Mouse (Mus musculus) midbrain, postnatal 0 days (tissue): Measurements from ENCODE around the gene E2f1. TPM values are rescaled to one million over a fixed set of nuclear protein-coding genes. Genes with fewer than 3 reads are reported as not detected.
A peak's percentile ranks its signal among the peaks of the same experiment; 100 is the strongest.

Experiments used
- ATAC-seq: fragments of 200-750 bp; cut with Nextera tagmentation; 2 replicates; pipeline ENCODE4 v1.8.0; 2017; ENCODE audit warnings: moderate number of reproducible peaks, mild to moderate bottlenecking, moderate TSS enrichment, moderate library complexity; ENCODE audit not compliant: low FRiP score
- DNase-seq: peaks from one replicate; pipeline ENCODE4 v3.0.0-alpha.2; 2015; ENCODE audit warnings: low spot score
- H3K27ac ChIP-seq: fragments of 300-500 bp; sonication (generic); 2 replicates; pipeline ENCODE4 v1.5.1; 2014; ENCODE audit warnings: low read depth, mild to moderate bottlenecking, low read length, mixed read lengths
- H3K27me3 ChIP-seq: fragments of 300-500 bp; sonication (generic); 2 replicates; pipeline ENCODE4 v1.6.1; 2014; ENCODE audit warnings: low read length, control low read depth, mixed read lengths; ENCODE audit not compliant: insufficient read depth
- H3K36me3 ChIP-seq: fragments of 300-500 bp; sonication (generic); 2 replicates; pipeline ENCODE4 v1.6.1; 2014; ENCODE audit warnings: low read length, control low read depth, mixed read lengths; ENCODE audit not compliant: insufficient read depth
- H3K4me1 ChIP-seq: fragments of 300-500 bp; sonication (generic); 2 replicates; pipeline ENCODE4 v1.6.1; 2014; ENCODE audit warnings: mild to moderate bottlenecking, control low read depth, antibody characterized with exemption, low read length, mixed read lengths; ENCODE audit not compliant: insufficient read depth
- H3K4me2 ChIP-seq: fragments of 300-500 bp; sonication (generic); 2 replicates; pipeline ENCODE4 v1.6.1; 2014; ENCODE audit warnings: low read depth, mild to moderate bottlenecking, low read length, mixed read lengths; ENCODE audit not compliant: poor library complexity, severe bottlenecking
- H3K4me3 ChIP-seq: fragments of 300-500 bp; sonication (generic); 2 replicates; pipeline ENCODE4 v1.5.1; 2014; ENCODE audit warnings: low read depth, mild to moderate bottlenecking, low read length, moderate library complexity
- H3K9ac ChIP-seq: fragments of 300-500 bp; sonication (generic); replicated peaks from 2 replicates; pipeline ENCODE4 v1.6.1; 2014; ENCODE audit warnings: mild to moderate bottlenecking, low read length, moderate library complexity, mixed read lengths; ENCODE audit not compliant: poor library complexity, severe bottlenecking
- H3K9me3 ChIP-seq: fragments of 300-500 bp; sonication (generic); 2 replicates; pipeline ENCODE4 v1.6.1; 2016; ENCODE audit warnings: low read length, control low read depth
- CTCF ChIP-seq: IDR thresholded peaks from 2 replicates; pipeline ENCODE4 v1.5.1; 2016; ENCODE audit warnings: antibody characterized with exemption, mild to moderate bottlenecking
- WGBS: fragments of 180-500 bp; shearing (Covaris S2); extraction: QIAGEN DNeasy Blood & Tissue Kit; methylation state at CpG from one replicate; pipeline ENCODE4 v1.1.7; 2014; 5-methylcytosine and 5-hydroxymethylcytosine counted together
- polyA plus RNA-seq: library from polyadenylated mRNA; unstranded; fragments of >200 nt; fragmentation: Nextera tagmentation; extraction: Ambion mirVana; gene quantifications from 2 replicates; pipeline ENCODE4 v1.2.1, GENCODE M21; 2015
- total RNA-seq: library from RNA; depleted of rRNA; stranded (reverse); fragments of >200 nt; gene quantifications from 2 replicates; pipeline ENCODE4 v1.2.3, GENCODE M21; 2014

The E2f1 gene
- total and polyA plus RNA-seq, 2 experiments from 2014 or later, result 2.0 to 2.1 TPM

GRCm38 (mm10) chr2:154551927-154552326, 17.8 kb downstream of the E2f1 start:
- ATAC-seq, result no peak

DNA sequence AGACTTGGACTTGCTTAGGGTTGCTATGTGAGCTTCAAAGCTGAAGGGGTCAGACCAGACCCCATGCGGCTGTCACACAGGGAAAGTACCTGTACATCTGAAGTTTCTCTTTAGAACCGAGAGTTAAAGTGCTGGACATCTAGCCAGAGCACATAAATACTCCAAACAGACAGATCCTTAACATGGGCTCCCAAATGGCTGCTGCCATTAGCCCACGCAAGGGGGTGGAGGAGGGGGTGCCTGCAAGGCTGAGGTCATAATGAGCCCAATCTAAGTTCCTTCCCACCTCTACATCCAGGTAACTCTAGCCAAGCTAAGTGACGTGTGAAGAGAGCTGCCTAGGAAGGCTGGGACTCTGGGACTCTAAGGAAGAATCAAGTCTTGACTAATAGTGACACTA, 18.2 kb downstream of the E2f1 start, which contains the start of gene Actl10:
TSS of gene Actl10 (plus strand) at position 301 of the 400 bp plus-strand sequence.
- H3K27ac ChIP-seq, result no peak within 1 kb of the TSS

More at GRCm38 (mm10) chr2:154551927-154552326, 17.8 kb downstream of the E2f1 start:
- peaks cover 14% of the 10 kb centered on the region; the same call in 1 of the 2 replicates for H3K4me1 ChIP-seq
- H3K4me3 ChIP-seq, result no peak overlapping the region
- H3K27ac ChIP-seq, result no peak overlapping the region
- H3K9me3 ChIP-seq, result no peaks in the 10 kb centered on the region
- H3K9ac ChIP-seq, result no peak overlapping the region
- no peaks in the 10 kb centered on the region for H3K27me3 ChIP-seq
- H3K36me3 ChIP-seq, result 0 out of 2 replicates have a peak, but pooled peaks cover 3% of the 10 kb centered on the region
- no peak for TF ChIP-seq CTCF
- no peak for DNase-seq
- WGBS, result 43% methylated on average over 21 of the region's 21 CpGs
- H3K4me2 ChIP-seq, result peak overlapping the region; percentile 30

DNA sequence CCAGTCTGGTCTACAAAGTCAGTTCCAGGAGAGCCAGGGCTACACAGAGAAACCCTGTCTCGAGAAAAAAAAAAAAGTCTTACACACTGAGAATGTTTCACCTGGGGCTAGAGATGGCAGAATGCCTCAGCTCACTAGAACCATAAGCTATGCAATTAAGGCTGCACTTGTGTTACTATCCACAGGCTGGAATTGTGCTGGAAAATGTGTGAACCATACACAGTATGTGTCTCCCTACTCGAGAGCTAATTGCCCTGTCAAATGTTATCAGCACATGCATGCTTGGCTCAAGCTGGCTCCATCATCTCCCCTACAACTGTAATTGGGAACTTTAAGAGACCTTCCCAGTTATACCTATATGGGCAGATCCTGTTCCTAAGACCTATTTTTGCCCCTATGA, 18.8 kb downstream of the E2f1 start:
- 86% methylated on average over 2 of the region's 2 CpGs for WGBS
- DNase-seq, result peak; percentile 63
- H3K4me1 ChIP-seq, result peaks cover 14% of the 10 kb centered on the region; the same call in 1 of the 2 replicates
- H3K9me3 ChIP-seq, result no peaks in the 10 kb centered on the region
- no peak overlapping the region for H3K4me3 ChIP-seq
- H3K27me3 ChIP-seq, result no peaks in the 10 kb centered on the region
- no peak overlapping the region for H3K27ac ChIP-seq
- TF ChIP-seq CTCF, result no peak
- H3K36me3 ChIP-seq, result 0 out of 2 replicates have a peak, but pooled peaks cover 3% of the 10 kb centered on the region
- H3K4me2 ChIP-seq, result no peak overlapping the region
- no peak overlapping the region for H3K9ac ChIP-seq
- ATAC-seq, result no peak

More for the DNA sequence above, 18.2 kb downstream of the E2f1 start, which contains the start of gene Actl10:
- H3K4me2 ChIP-seq, result peak within 1 kb of the TSS; percentile 30
- no peak within 1 kb of the TSS for H3K9ac ChIP-seq
- 86% methylated on average over 4 of the region's 4 CpGs for WGBS
- TF ChIP-seq CTCF, result no peak
- no peaks in the 10 kb centered on the region for H3K9me3 ChIP-seq
- H3K4me3 ChIP-seq, result no peak within 1 kb of the TSS
- H3K36me3 ChIP-seq, result 0 out of 2 replicates have a peak, but pooled peaks cover 3% of the 10 kb centered on the region
- H3K4me1 ChIP-seq, result peaks cover 14% of the 10 kb centered on the region; the same call in 1 of the 2 replicates
- no peak for DNase-seq
- H3K27me3 ChIP-seq, result no peaks in the 10 kb centered on the region
- no peak for ATAC-seq

DNA sequence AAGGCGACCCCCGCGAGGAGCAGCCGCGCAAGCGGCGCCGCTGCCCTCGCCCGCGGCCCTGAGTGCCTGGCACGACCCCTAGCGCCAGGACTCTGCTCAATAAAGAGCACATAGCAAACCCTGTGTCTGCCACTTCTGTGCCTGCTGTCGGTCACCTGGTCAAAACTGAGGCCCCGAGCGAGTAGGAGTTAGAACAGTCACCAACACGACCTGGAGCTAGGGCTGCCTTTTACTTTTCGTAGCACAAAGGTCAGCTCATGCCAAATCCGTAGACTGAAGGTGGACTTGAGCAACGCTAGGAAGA, 19.9 kb downstream of the E2f1 start:
- no peaks in the 10 kb centered on the region for H3K9me3 ChIP-seq
- no peaks in the 10 kb centered on the region for H3K27me3 ChIP-seq
- DNase-seq (no peak), ATAC-seq (no peak)
- 12% methylated on average over 20 of the region's 20 CpGs for WGBS
- H3K27ac ChIP-seq, result no peak overlapping the region
- H3K9ac ChIP-seq, result peak overlapping the region; percentile 56; the same call in 1 of the 2 replicates
- peak overlapping the region; percentile 77 for H3K4me2 ChIP-seq
- peak overlapping the region; percentile 42 for H3K4me3 ChIP-seq
- no peaks in the 10 kb centered on the region for H3K36me3 ChIP-seq
- TF ChIP-seq CTCF, result peak; percentile 51
- peaks cover 14% of the 10 kb centered on the region; the same call in 1 of the 2 replicates for H3K4me1 ChIP-seq

DNA sequence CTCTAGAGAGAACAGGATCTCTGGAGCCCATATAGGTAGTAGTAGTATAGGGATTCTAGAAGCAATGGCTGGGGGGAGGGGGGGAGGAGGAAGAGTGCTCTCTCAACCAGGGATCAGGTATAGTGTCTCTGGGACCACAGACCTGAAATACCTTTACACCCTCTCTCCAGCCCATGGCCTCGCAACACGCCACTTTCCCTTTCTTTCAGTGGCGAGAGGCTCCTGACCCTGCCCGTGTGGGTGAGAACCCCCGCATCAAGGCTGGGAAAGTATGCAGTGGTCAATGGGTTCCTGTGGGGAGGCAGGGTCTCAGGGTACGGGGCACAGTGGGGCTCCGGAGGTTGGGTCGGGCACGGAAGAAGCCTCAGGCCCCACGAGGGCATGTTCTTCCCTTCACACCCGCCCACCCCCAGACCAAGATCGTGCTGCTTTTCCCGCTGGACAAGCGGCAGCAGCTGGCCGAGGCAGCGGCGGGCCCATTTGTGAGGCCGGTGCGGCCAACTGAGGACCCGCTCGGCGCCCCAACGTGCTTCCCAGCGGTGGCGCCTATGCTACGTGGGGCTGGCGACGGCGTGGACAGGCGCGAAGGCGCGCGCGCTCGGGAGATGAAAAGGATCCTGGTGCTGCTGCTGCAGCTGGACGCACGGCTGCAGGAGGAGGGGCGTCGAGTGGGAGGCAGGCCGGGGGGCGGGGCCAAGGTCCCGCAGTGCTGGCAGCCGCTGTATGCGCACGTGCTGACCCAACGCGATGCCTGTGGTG, 20.4 kb downstream of the E2f1 start:
- H3K4me1 ChIP-seq, result peaks cover 14% of the 10 kb centered on the region; the same call in 1 of the 2 replicates
- WGBS, result 3% methylated on average over 45 of the region's 48 CpGs
- peak overlapping the region; percentile 42 for H3K4me3 ChIP-seq
- TF ChIP-seq CTCF, result no peak
- no peaks in the 10 kb centered on the region for H3K9me3 ChIP-seq
- H3K27ac ChIP-seq, result no peak overlapping the region
- peak overlapping the region; percentile 77 for H3K4me2 ChIP-seq
- ATAC-seq (peak; percentile 75), DNase-seq (peak; percentile 77)
- no peaks in the 10 kb centered on the region for H3K36me3 ChIP-seq
- H3K27me3 ChIP-seq, result no peaks in the 10 kb centered on the region
- peak overlapping the region; percentile 56 for H3K9ac ChIP-seq

DNA sequence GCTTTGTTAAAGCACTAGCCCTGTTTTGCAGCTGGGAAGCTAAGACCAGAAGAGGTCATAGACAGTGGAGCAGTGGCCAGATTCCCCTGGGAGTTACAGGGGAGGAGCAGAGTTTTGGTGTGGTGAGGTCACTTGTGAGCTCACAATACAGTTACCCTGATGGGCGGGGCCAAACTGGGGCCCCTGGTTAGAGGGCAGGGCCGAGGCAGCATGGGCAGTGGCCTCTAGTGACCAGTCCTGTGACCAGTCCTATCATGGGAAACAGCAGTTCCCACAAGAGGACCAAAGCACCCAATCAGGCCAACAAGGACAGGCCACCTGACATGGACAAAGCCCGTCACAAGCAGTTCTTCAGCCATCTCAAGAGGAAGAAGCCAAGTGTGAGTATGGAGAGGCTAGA, 21.0 kb downstream of the E2f1 start:
- Histone ChIP-seq H3K4me1 (peaks cover 14% of the 10 kb centered on the region; the same call in 1 of the 2 replicates), H3K36me3 (no peaks in the 10 kb centered on the region), H3K9me3 (no peaks in the 10 kb centered on the region), H3K4me3 (no peak overlapping the region), H3K4me2 (peak overlapping the region; percentile 77), H3K27ac (no peak overlapping the region), H3K27me3 (no peaks in the 10 kb centered on the region), H3K9ac (no peak overlapping the region)
- no peak for TF ChIP-seq CTCF
- no peak for ATAC-seq
- WGBS, result 61% methylated on average over 3 of the region's 3 CpGs
- DNase-seq, result no peak
